Mouse (Mus musculus) left cerebral cortex, postnatal 4 days (tissue): ENCODE data around the gene E130308A19Rik. TPM values are rescaled to one million over a fixed set of nuclear protein-coding genes. Genes with fewer than 3 reads are reported as not detected.
A peak's percentile ranks its signal among the peaks of the same experiment; 100 is the strongest.
"Not testable (repeated sequence)": the region's sequence is repeated elsewhere in the genome, so short reads cannot be mapped to it uniquely, and the experiment has no call there.

Source experiments
- DNase-seq: peaks from one replicate; pipeline ENCODE4 v3.0.0-alpha.2; 2022
- intact Hi-C: fragments of 180-260 bp; cut with DNase I; formaldehyde crosslinking; loops from one replicate; pipeline ENCODE4 v1.15.1; 2025
- total RNA-seq, 2 experiments: library from RNA; stranded (reverse); gene quantifications; 2 replicates each; pipeline ENCODE4 v1.2.3; 2021

Gene E130308A19Rik
- total RNA-seq, 2 experiments from 2014 or later, result 17.7 to 19.2 TPM

GRCm38 (mm10) chr4:59767717-59768116 lies 141.7 kb downstream of the E130308A19Rik start:
- DNase-seq, result no peak
- intact Hi-C loops, result no loop called here

- no peak for DNase-seq
- intact Hi-C loops, result loop anchor here (10.0 kb wide), 1 partner anchor 408 kb away; no protein-coding TSS in a partner anchor
These were observed 146.3 kb downstream of the E130308A19Rik start for GRCm38 (mm10) chr4:59772171-59772879.

- intact Hi-C loops, result loop anchor here (10.0 kb wide), 1 partner anchor 413 kb away; no protein-coding TSS in a partner anchor
- no peak for DNase-seq
These were observed 151.8 kb downstream of the E130308A19Rik start for GRCm38 (mm10) chr4:59777828-59778227.

- intact Hi-C loops, result loop anchor here (5.0 kb wide), 2 partner anchors 163 to 398 kb away; no protein-coding TSS in a partner anchor
- DNase-seq, result no peak
These were observed 154.6 kb downstream of the E130308A19Rik start for GRCm38 (mm10) chr4:59780568-59780967.

GRCm38 (mm10) chr4:59782853-59783684 lies 157.1 kb downstream of the E130308A19Rik start:
- no peak for DNase-seq

GRCm38 (mm10) chr4:59783685-59784279 lies 157.8 kb downstream of the E130308A19Rik start:
- peak; percentile 96 for DNase-seq
- intact Hi-C loops, result loop anchor here (5.0 kb wide), 2 partner anchors 166 to 401 kb away; no protein-coding TSS in a partner anchor

More at GRCm38 (mm10) chr4:59782853-59783684, 157.1 kb downstream of the E130308A19Rik start:
- intact Hi-C loops, result loop anchor here (5.0 kb wide), 2 partner anchors 166 to 401 kb away; no protein-coding TSS in a partner anchor

- DNase-seq, result no peak
- intact Hi-C loops, result loop anchor here (5.0 kb wide), 1 partner anchor 147 kb away; no protein-coding TSS in a partner anchor
These were observed 159.4 kb downstream of the E130308A19Rik start for GRCm38 (mm10) chr4:59785412-59785811.

GRCm38 (mm10) chr4:59786661-59787060 lies 160.7 kb downstream of the E130308A19Rik start:
- intact Hi-C loops, result loop anchor here (2.0 to 5.0 kb wide), 2 partner anchors 84 to 146 kb away; no protein-coding TSS in a partner anchor
- peak; percentile 77 for DNase-seq

- no peak for DNase-seq
- intact Hi-C loops, result loop anchor here (2.0 to 5.0 kb wide), 2 partner anchors 84 to 145 kb away; no protein-coding TSS in a partner anchor
These were observed 161.1 kb downstream of the E130308A19Rik start for GRCm38 (mm10) chr4:59787126-59787525.

- intact Hi-C loops, result loop anchor here (5.0 kb wide), 1 partner anchor 143 kb away; no protein-coding TSS in a partner anchor
- no peak for DNase-seq
These were observed 163.0 kb downstream of the E130308A19Rik start for GRCm38 (mm10) chr4:59789015-59789414.

GRCm38 (mm10) chr4:59793626-59794025 lies 167.6 kb downstream of the E130308A19Rik start:
- intact Hi-C loops, DNase-seq: not testable (repeated sequence)

- intact Hi-C loops, result no loop called here
- no peak for DNase-seq
These were observed 168.1 kb downstream of the E130308A19Rik start for GRCm38 (mm10) chr4:59794116-59794515.

GRCm38 (mm10) chr4:59795788-59796455 lies 169.9 kb downstream of the E130308A19Rik start:
- DNase-seq, result no peak
- intact Hi-C loops, result no loop called here

GRCm38 (mm10) chr4:59800181-59800580 lies 174.2 kb downstream of the E130308A19Rik start:
- no peak for DNase-seq
- intact Hi-C loops, result no loop called here

GRCm38 (mm10) chr4:59801489-59801888 lies 175.5 kb downstream of the E130308A19Rik start, which contains the start of gene Inip:
Gene Inip (minus strand): TSS chr4:59801589.
- no peak for DNase-seq
- intact Hi-C loops, result no loop called here

GRCm38 (mm10) chr4:59802107-59802506 lies 176.1 kb downstream of the E130308A19Rik start:
- DNase-seq, result no peak
- intact Hi-C loops, result no loop called here

GRCm38 (mm10) chr4:59802792-59803191 lies 176.8 kb downstream of the E130308A19Rik start:
- DNase-seq, result no peak
- intact Hi-C loops, result no loop called here

- intact Hi-C loops, result no loop called here
- DNase-seq, result no peak
These were observed 177.3 kb downstream of the E130308A19Rik start for GRCm38 (mm10) chr4:59803358-59803757.

GRCm38 (mm10) chr4:59804754-59805153 lies 178.7 kb downstream of the E130308A19Rik start:
- no peak for DNase-seq
- intact Hi-C loops, result loop anchor here (5.0 kb wide), 2 partner anchors 43 to 58 kb away; no protein-coding TSS in a partner anchor
